Mouse (Mus musculus) gastrocnemius, adult 2 months (tissue): Measurements from ENCODE around the gene Syn2. TPM values are rescaled to one million over a fixed set of nuclear protein-coding genes. Genes with fewer than 3 reads are reported as not detected.
"Not testable (repeated sequence)": the region's sequence is repeated elsewhere in the genome, so short reads cannot be mapped to it uniquely, and the experiment has no call there.

Experiments used
- DNase-seq: peaks from one replicate; pipeline ENCODE4 v3.0.0; 2022
- H3K27ac ChIP-seq: fragments of 200-600 bp; 2 replicates; pipeline ENCODE4 v1.8.1; 2022; ENCODE audit warnings: mild to moderate bottlenecking
- H3K4me3 ChIP-seq: fragments of 200-600 bp; 2 replicates; pipeline ENCODE4 v1.8.1; 2022; ENCODE audit warnings: mild to moderate bottlenecking, moderate library complexity
- CTCF ChIP-seq: fragments of 200-600 bp; IDR thresholded peaks from 2 replicates; pipeline ENCODE4 v1.8.1; 2022; ENCODE audit warnings: antibody characterized with exemption, mild to moderate bottlenecking, moderate library complexity
- intact Hi-C: fragments of 180-260 bp; cut with DNase I; formaldehyde crosslinking; loops from one replicate; pipeline ENCODE4 v1.15.1; 2025
- total RNA-seq, 2 experiments: library from RNA; stranded (reverse); gene quantifications; 2 replicates each; pipeline ENCODE4 v1.2.3; 2021

The Syn2 gene
- total RNA-seq, 2 experiments from 2014 or later: 0.87 to 1.5 TPM

DNA sequence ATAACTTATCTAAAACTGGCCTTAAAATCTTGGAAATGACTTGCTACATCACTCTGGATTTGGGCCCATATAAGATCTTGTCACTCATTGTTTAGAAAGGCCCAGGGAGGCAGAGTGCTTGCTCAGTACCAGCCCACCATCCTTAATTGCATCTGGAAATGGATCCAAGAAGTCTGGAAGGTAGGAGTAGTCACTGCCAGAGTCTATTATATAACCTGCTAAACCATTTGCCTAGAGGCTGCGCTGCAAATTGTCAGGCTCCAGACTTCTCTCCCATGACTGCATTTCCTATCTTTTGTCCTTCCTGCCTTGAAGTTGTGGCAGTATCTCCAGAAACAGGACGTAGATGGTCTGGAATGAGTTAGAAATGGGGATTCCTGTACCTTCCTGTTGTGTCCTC lies 75.5 kb downstream of the Syn2 start:
- intact Hi-C loops: no loop called here
- Histone ChIP-seq H3K4me3 (no peak overlapping the region), H3K27ac (no peak overlapping the region)
- TF ChIP-seq CTCF: no peak
- no peak for DNase-seq

DNA sequence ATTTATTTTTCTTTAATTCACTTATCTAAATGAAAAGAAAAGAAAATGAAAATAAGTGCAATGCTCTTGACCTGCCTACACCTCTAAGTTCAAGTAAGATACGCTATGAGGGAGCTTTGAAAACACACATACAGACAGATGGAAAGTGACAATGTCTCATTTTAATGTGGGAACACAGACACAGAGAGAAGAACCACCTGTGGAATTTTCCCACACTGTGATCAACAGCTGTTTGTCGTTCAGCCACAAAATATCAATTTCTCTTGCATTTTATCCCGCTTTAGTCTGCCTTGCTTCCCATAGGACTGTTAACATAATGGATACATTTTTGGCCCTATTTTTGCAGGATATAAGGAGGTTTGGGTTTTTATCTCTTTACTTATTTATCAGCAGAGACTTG lies 76.1 kb downstream of the Syn2 start:
- intact Hi-C loops: no loop called here
- Histone ChIP-seq H3K27ac (no peak overlapping the region), H3K4me3 (no peak overlapping the region)
- TF ChIP-seq CTCF: no peak
- no peak for DNase-seq

DNA sequence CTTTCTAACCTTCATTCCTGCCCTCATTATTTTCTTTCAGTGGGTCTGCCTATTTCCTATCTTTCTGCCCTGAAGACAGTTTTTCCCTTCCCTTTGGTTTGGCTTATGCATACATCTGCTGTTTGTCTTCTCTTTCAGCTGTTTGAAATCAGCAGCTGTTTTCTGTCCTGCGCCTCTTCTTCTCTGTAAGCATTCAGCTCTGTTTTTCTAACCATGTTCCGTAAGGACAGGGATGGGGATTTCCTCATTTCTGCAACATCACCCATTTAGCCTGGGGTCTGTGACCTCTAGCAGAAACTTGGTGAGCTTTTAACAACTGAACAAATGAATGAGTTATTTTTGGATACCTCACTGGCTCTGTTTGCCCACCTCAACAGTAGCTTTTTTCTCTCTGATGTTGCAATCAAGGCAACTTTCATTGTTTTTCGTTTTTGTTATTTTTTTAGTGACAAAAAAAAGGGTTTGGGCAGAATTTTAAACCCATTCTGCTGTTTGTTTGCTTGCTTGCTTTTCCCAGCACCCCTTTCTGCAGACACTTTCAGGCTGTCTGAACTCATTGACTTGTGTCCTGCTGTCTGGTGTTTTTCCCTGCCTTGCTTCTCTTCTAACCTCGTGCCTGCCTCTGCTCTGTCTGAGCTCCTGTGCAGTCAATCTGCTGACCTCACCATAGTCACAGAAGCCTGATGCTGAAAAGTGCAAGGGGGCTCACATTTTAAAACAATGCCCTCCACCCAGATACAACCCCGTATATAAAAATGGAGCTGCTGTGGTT lies 77.6 kb downstream of the Syn2 start:
- H3K4me3 ChIP-seq: no peak overlapping the region
- intact Hi-C loops: no loop called here
- H3K27ac ChIP-seq: no peak overlapping the region
- no peak for DNase-seq
- no peak for TF ChIP-seq CTCF

DNA sequence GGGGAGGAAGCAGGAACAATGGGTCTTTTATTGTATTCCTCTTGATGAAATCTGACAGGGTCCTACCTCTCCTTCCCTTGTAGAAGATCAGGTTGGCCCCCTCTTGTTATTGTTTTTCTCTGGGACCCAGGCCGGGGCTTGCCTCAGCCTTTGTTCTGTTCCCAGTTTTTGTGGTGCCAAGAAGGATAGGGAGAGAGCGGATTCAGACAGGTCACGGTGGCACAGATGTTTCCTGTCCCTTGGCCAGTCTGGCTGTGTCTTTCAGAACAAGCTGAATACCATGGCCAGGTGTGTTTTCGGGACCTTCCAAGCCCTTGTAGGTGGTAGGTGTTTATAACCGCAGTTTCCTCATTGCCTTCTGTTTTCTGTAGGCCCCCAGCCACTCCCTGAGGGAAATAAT lies 78.4 kb downstream of the Syn2 start:
- Histone ChIP-seq H3K27ac (no peak overlapping the region), H3K4me3 (no peak overlapping the region)
- TF ChIP-seq CTCF: no peak
- DNase-seq: no peak
- intact Hi-C loops: no loop called here

DNA sequence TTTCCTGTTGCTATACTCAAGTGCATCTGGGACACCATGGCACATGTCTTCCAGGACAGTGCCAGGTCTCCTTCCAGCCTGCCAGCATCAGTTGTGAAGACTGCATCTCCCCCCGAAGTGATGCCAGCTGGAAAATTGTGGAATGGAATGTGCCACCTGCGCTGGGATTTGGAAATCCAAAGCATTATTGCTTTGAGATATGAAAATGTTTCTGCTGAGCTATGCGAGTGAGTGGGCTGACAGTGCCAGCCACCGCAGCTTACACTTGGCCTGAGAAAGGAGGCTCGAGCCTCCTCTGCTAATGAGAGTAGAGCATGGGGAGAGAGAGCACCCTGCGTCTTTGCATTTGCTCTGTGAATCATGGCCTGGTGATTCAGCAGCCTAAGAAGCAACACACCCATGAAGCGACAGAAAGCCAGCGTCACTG lies 86.5 kb downstream of the Syn2 start:
- Histone ChIP-seq H3K27ac (no peak overlapping the region), H3K4me3 (no peak overlapping the region)
- no peak for DNase-seq
- intact Hi-C loops: no loop called here
- TF ChIP-seq CTCF: no peak

DNA sequence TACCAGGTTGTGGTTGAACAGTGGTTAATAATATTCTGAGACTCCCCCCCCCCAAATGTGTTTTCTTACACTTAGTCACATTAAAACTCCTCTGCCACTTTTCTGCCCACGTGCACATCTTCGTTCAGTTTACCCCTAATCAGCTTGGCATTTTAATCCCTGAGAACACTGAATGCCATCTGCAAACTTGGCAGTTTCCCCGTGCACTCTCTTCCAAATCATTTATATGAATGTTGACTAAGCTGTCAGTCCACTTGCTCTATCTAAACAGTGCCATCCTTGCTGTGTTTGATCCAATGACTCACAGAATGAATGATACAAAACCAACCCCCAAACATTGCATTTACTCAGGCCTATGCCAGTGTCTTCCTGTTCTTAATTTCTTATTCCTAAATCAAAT lies 90.8 kb downstream of the Syn2 start:
- DNase-seq: no peak
- intact Hi-C loops: no loop called here
- no peak for TF ChIP-seq CTCF
- Histone ChIP-seq H3K4me3 (no peak overlapping the region), H3K27ac (no peak overlapping the region)

DNA sequence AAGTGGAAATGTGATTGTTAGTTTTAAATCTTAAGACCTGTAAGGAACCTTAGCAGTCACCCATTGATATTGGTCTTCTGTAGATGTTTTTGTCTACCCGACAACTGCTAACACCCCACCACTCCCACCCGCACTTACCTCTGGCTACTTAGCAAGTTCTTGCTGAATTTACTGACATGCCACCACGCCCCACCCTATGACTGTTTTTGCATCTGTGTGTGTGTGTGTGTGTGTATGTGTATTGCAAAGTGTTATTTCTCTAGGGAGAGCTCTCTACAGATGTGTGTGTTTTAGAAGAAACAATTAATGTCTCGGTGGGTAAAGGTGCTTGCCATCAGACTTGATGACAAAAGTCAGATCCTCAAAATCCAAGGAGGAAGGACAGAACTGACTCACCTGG lies 92.3 kb downstream of the Syn2 start, which contains the start of gene Gm17482:
TSS of gene Gm17482 (plus strand) at position 301 of the 400 bp plus-strand sequence.
- H3K27ac ChIP-seq: peak within 1 kb of the TSS; percentile 68
- H3K4me3 ChIP-seq: no peak within 1 kb of the TSS
- intact Hi-C loops: loop anchor here (1.0 kb wide), 2 partner anchors 41 to 312 kb away; no protein-coding TSS in a partner anchor
- TF ChIP-seq CTCF: no peak
- DNase-seq: no peak

DNA sequence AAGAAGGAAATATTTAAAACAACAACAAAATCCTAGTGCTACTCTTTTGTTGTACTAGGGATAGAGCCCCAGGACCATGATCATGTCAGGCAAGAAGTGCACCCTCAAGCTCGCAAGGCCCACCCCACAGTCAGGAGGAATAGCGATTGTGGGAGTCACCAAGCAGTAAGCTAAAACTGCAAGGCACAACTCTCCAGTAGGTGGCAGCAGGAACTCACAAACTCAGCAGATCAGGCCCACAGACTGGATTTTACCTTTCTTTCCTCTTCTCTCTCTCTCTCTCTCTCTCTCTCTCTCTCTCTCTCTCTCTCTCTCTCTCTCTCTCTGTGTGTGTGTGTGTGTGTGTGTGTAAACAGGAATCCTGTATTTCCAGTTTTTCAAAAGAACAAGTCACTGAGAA lies 92.8 kb downstream of the Syn2 start:
- no peak overlapping the region for H3K4me3 ChIP-seq
- H3K27ac ChIP-seq: no peak overlapping the region
- peak; percentile 87 for TF ChIP-seq CTCF
- DNase-seq: peak; percentile 78
- intact Hi-C loops: loop anchor here (1.0 kb wide), 2 partner anchors 41 to 312 kb away; no protein-coding TSS in a partner anchor

DNA sequence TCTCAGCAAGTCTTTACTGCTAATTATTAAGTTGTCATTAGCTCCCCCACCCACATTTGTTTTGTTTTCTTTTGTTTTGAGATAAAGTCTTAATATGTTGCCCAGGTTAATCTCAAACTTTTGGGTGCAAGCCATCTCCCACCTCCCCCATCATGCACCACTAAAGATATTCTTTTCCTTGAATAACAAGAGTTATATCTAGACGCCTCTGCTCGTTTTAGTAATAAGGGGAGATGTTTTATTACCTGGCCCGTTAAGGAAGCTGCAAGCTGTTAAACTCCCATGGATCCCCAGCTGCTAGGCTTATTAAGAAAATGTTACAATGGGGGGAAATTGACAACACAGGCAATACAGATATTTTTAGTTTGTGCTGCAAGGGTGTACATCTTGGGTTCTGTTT lies 95.9 kb downstream of the Syn2 start:
- H3K27ac ChIP-seq: peak overlapping the region; percentile 90
- H3K4me3 ChIP-seq: no peak overlapping the region
- TF ChIP-seq CTCF: no peak
- intact Hi-C loops: no loop called here
- DNase-seq: no peak

DNA sequence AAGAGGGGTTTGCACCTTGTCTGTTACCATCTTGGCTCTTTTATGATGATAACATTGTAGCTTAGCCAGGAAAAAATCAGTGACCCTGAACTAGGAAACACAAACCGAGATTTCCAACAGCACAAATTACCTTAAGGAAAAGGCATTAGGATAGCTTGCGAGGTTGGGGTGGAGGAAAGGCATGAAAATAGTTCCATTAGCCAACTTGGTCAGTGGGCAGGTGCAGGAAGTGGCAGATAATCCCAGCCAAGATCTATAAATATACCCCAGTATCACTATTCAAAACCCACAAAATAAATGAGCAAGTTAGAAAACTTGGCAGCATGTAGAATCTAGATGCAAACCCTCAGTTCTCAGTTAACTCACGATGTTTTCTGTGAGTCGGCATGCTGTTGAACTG lies 97.1 kb downstream of the Syn2 start:
- H3K27ac ChIP-seq: peak overlapping the region; percentile 90
- TF ChIP-seq CTCF: no peak
- DNase-seq: no peak
- intact Hi-C loops: no loop called here
- peak overlapping the region; percentile 21 for H3K4me3 ChIP-seq

DNA sequence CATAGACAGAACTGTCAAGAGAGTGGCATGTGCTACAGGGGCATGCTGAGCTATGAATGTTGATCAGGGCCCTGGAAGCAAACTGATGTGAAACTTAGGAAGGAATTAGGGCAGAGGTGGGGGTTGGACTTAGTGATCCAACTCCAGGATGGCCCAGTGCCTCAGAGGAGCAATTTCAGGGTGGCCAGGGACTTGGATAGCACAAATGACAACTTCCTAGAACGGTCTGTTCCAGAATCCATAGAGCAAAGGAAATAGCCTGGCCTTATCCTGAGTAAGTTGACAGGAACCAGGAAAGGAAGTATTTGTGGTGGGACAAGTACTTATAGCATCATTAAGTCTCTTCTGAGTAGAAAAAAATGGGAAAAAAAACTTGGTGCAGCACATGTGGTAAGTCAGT lies 97.9 kb downstream of the Syn2 start:
- Histone ChIP-seq H3K4me3 (no peak overlapping the region), H3K27ac (peak overlapping the region; percentile 90)
- intact Hi-C loops: no loop called here
- DNase-seq: peak; percentile 33
- TF ChIP-seq CTCF: no peak

DNA sequence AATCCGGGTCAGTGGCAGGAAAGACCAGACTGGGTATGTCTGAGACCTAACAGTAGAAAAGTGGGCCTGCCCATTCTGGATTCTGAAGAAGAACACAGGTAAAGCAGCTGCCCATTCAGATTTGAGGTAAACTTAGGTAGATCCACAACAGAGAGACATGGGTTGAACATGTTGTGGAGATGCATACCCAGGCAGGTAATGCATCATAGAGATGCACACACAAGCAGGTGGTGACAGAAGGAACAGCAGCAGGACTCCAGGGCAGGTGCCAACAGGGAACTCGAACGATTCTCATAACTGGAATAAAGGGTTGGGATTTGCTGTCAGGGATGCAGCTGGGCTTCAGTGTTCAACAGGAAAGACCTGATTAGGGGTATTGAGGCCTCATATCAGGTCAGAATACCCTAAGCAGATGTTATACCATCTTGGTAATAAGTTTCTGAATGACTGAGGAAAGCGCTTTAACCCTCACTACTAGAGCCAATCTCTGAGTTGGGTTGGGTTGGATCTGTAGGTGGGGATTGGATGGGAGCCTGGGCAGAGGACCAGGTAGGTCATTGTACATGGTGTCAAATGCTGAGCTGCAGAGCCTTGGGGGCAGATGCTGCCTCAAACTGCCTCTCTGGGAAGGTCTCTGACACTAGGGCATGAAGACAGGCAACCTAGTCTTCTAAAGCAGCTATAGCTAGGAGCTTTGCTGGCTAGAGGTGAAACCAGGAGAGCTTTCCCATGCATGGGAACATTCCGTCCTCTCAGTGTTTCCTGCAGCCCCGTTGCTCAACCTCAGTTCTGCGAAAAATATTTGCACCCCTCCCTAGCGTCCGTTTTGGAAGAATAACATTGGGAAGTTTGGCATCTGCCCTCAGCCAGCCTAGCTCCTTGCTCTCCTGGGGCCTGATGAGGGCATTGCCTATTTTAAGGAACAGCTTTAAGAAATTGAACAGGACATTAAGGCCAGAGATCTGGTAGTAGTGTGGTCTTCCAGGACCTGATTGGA lies 103.6 kb downstream of the Syn2 start:
- DNase-seq: peak; percentile 57

DNA sequence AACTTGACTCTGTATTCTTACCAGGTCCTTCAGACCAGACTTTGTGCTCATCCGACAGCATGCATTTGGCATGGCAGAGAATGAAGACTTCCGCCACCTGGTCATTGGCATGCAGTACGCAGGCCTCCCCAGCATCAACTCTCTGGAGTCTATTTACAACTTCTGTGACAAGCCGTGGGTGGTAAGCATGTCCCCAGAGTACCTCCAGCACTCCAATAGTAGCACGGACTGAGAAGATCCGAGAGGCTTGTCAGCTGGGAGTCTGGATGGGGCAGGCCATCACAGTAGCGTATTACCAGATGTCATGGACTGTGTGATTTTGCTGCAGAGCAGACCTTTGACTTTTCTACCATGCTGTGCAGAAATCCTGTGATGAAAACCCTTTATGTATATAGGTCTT lies 104.6 kb downstream of the Syn2 start:
- Histone ChIP-seq H3K4me3 (no peak overlapping the region), H3K27ac (peak overlapping the region; percentile 90)
- intact Hi-C loops: no loop called here
- no peak for TF ChIP-seq CTCF
- DNase-seq: no peak

More for the DNA sequence above, 103.6 kb downstream of the Syn2 start:
- no peak overlapping the region for H3K4me3 ChIP-seq
- intact Hi-C loops: no loop called here
- no peak for TF ChIP-seq CTCF
- peak overlapping the region; percentile 90 for H3K27ac ChIP-seq

DNA sequence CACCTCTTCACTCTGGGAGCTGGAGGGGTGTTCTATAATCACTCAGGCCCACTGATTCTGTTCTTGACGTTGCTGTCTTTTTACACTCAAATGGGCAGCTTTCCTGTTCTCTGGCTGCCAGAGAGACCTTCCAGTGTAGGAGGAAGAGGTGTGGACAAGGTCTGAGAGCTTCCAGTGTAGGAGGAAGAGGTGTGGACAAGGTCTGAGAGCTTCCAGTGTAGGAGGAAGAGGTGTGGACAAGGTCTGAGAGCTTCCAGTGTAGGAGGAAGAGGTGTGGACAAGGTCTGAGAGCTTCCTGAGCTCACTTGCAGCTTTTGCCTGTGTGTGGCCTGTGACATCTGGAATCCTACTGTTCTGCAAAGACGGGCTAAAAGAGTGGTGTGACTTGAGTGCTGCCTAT lies 105.7 kb downstream of the Syn2 start:
- Histone ChIP-seq H3K4me3 (peak overlapping the region; percentile 9; the same call in 1 of the 2 replicates), H3K27ac (peak overlapping the region; percentile 90)
- intact Hi-C loops, DNase-seq: not testable (repeated sequence)
